Mouse (Mus musculus) forebrain, embryonic 13.5 days (tissue): ENCODE measurements around the gene Frmd8. TPM values are rescaled to one million over a fixed set of nuclear protein-coding genes. Genes with fewer than 3 reads are reported as not detected.

Experiments used
- ATAC-seq: fragments of 200-750 bp; cut with Nextera tagmentation; 2 replicates; pipeline ENCODE4 v1.8.0; 2017
- H3K27ac ChIP-seq: fragments of 300-500 bp; sonication (generic); 2 replicates; pipeline ENCODE4 v1.5.1; 2015; ENCODE audit warnings: inconsistent platforms, mild to moderate bottlenecking, moderate library complexity
- H3K27me3 ChIP-seq: fragments of 300-500 bp; sonication (generic); 2 replicates; pipeline ENCODE4 v1.6.1; 2015; ENCODE audit warnings: mild to moderate bottlenecking, inconsistent platforms
- H3K36me3 ChIP-seq: fragments of 300-500 bp; sonication (generic); 2 replicates; pipeline ENCODE4 v1.6.1; 2015; ENCODE audit warnings: mild to moderate bottlenecking, inconsistent platforms; ENCODE audit not compliant: poor library complexity, severe bottlenecking
- H3K4me1 ChIP-seq: fragments of 300-500 bp; sonication (generic); 2 replicates; pipeline ENCODE4 v1.6.1; 2015; ENCODE audit warnings: inconsistent platforms
- H3K4me2 ChIP-seq: fragments of 300-500 bp; sonication (generic); 2 replicates; pipeline ENCODE4 v1.6.1; 2015; ENCODE audit warnings: inconsistent platforms, mild to moderate bottlenecking, moderate library complexity
- H3K4me3 ChIP-seq: fragments of 300-500 bp; sonication (generic); 2 replicates; pipeline ENCODE4 v1.5.1; 2015; ENCODE audit warnings: mild to moderate bottlenecking, inconsistent platforms
- H3K9ac ChIP-seq: fragments of 300-500 bp; sonication (generic); 2 replicates; pipeline ENCODE4 v1.6.1; 2015; ENCODE audit warnings: mild to moderate bottlenecking, inconsistent platforms
- H3K9me3 ChIP-seq: fragments of 300-500 bp; sonication (generic); replicated peaks from 2 replicates; pipeline ENCODE4 v1.6.1; 2016; ENCODE audit warnings: inconsistent platforms
- WGBS: fragments of 180-500 bp; shearing (Covaris S2); methylation state at CpG from one replicate; pipeline ENCODE4 v1.1.7; 2015; 5-methylcytosine and 5-hydroxymethylcytosine counted together
- polyA plus RNA-seq: library from polyadenylated mRNA; unstranded; fragments of >200 nt; fragmentation: Nextera tagmentation; extraction: Ambion mirVana; gene quantifications from 2 replicates; pipeline ENCODE4 v1.2.1, GENCODE M21; 2015

Gene Frmd8
- polyA plus RNA-seq, 1 experiment from 2014 or later = 21.7 TPM

DNA sequence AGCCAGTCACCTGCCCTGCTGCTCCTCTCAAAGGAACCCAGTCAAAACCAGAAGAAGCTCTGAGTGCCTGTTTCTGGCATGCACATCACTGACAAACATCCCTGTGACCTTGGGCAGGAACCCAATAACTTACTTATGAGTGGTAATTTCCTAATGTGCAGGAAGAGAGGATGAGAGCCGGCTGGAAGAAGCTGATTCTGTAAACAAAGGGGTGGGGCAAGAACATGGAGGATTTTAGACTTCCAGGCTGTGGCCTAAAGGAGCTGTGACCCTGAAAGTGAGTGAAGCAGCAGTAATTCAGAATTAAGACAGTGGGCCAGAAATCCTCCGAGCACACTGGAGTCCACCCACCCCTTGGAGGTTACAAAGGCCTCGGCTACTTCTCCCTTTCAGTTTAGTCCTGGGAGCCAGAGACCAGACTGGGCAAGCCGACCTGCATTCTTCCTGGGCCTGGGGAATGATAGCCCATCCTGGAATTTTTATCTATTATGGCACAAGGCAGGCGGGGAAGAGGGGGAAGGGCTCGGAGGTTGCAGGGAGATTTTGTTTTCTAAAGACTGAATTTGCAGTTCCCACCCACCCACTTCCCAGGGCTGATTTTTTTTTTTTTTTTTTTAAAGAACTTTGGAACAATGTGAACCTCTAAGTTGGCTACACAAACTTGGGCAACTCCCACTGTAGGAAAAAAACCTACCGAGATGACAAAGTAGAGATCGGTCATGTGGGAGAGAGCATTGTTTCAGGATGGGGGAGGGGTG, 68.8 kb downstream of the Frmd8 start:
- H3K4me3 ChIP-seq = no peak overlapping the region
- WGBS = 2% methylated on average over 8 of the region's 8 CpGs
- H3K36me3 ChIP-seq = no peaks in the 10 kb centered on the region
- ATAC-seq = no peak
- H3K27ac ChIP-seq = peak overlapping the region; percentile 79
- no peaks in the 10 kb centered on the region for H3K9me3 ChIP-seq
- peak overlapping the region; percentile 26 for H3K4me2 ChIP-seq
- H3K4me1 ChIP-seq = peaks cover 53% of the 10 kb centered on the region
- H3K9ac ChIP-seq = peak overlapping the region; percentile 50; the same call in 1 of the 2 replicates
- no peaks in the 10 kb centered on the region for H3K27me3 ChIP-seq

DNA sequence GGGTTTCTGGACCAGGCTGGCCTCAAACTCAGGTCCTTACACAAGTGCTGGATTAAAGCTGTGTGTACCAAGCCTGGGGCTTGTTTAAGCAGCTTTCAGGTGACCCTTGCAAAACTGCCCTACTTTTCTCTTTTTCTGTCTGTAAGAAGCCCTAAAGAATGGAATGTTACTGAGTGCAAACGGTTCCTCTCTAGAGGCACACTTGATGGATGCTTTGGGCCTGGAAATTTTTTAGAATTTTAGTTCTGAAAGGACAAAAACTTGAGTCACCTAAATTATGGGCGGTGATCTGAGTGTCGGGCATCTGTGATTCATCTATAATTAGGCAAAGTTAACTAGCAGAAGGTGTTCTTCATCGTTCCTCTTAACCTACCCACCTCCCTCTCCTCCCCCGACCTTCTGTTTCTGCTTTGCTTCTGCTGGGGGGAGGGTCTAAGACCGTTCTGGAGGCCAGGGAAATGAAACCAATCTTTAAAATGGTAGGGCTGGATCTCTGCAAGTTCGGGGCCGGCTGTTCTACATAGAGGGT, 70.6 kb downstream of the Frmd8 start:
- ATAC-seq = no peak
- Histone ChIP-seq H3K4me1 (peaks cover 35% of the 10 kb centered on the region), H3K4me3 (peak overlapping the region; percentile 98), H3K9ac (peak overlapping the region; percentile 90), H3K27me3 (no peaks in the 10 kb centered on the region), H3K27ac (peak overlapping the region; percentile 100), H3K9me3 (no peaks in the 10 kb centered on the region), H3K4me2 (peak overlapping the region; percentile 99), H3K36me3 (no peaks in the 10 kb centered on the region)
- 35% methylated on average over 8 of the region's 8 CpGs for WGBS

DNA sequence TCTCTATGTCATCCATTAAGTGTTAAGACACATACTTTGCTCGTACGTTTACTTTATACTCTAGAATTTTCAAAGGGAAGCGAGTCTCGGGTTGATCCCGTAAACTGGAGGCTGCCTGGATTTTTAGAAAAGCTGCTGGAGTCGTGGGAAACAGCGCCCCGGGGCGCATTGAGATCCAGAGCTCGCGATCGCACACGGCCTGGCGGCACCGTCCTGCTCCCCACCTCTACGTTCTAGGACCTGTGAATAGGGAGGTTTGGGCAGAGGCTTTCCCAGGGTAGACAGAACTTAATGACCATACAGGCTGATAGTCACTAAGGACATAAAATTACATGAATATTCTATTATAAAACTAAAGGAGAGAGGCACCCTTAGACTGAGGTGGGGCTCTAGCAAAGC, 71.2 kb downstream of the Frmd8 start:
- Histone ChIP-seq H3K9ac (peak overlapping the region; percentile 90), H3K27me3 (no peaks in the 10 kb centered on the region), H3K27ac (peak overlapping the region; percentile 100), H3K4me1 (peaks cover 33% of the 10 kb centered on the region), H3K4me2 (peak overlapping the region; percentile 99), H3K36me3 (peaks cover 3% of the 10 kb centered on the region; the same call in 1 of the 2 replicates), H3K9me3 (no peaks in the 10 kb centered on the region), H3K4me3 (peak overlapping the region; percentile 98)
- WGBS = under 1% methylated on average over 16 of the region's 16 CpGs
- peak; percentile 19; the same call in 1 of the 2 replicates for ATAC-seq

DNA sequence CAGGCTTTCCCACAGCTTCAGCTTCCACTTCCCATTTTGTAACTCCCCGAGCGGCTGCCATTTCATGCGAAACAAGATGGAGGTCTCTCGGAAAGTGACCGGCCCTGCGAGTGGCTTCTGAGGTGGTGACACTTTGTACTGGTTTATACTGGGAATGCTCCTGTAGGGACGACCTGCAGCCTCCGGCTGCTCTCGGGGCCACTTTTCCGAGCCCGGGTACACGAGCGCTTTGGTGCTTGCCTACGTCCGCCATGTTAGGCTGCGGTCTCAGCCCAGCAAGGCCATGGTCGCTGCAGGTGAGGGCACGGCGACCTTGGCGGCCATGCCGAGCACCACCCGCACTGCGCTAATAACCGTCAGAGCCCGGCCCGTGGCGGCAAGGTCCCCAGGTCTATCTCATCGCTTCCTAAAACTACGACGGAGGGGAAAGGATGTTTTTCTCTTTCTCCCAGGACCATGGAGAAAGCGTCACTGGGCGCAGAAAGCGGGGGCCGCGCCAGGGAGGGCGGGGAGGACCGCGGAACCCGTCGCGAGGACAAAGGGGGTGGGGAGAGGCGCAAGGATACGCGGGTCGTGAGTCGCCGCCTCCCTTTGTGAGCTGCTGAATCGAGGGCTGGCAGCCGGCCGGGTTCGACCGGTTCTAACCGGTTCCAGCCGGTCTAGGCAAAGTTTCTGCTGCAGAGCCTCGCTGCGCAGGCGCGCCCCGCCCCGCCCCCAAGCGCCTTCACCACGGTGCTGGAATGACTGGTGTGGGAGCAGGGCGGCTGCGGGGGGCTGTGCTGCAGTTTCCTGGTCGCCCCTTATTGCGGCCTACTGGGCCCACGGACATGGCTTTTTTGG, 71.8 kb downstream of the Frmd8 start:
- Histone ChIP-seq H3K4me3 (peak overlapping the region; percentile 98), H3K4me2 (peak overlapping the region; percentile 99), H3K9ac (peak overlapping the region; percentile 90), H3K27ac (peak overlapping the region; percentile 100), H3K36me3 (peaks cover 9% of the 10 kb centered on the region; the same call in 1 of the 2 replicates), H3K9me3 (no peaks in the 10 kb centered on the region), H3K4me1 (peaks cover 33% of the 10 kb centered on the region), H3K27me3 (no peaks in the 10 kb centered on the region)
- ATAC-seq = peak; percentile 98
- under 1% methylated on average over 67 of the region's 67 CpGs for WGBS

DNA sequence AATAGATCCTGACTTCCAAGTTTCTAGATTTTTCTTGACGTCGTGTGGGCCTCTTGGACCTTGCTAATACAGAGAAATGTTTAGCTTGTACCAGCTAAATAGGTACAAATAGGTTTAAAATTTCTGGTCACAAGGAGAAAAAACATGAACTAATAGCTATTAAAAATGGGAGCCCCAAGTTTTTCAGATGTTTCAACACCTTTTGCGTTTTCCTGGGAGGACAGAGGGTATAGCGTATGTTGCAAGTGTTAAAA, 72.4 kb downstream of the Frmd8 start:
- H3K36me3 ChIP-seq = peaks cover 13% of the 10 kb centered on the region
- H3K27ac ChIP-seq = peak overlapping the region; percentile 100
- ATAC-seq = no peak
- H3K4me2 ChIP-seq = peak overlapping the region; percentile 99
- no peaks in the 10 kb centered on the region for H3K27me3 ChIP-seq
- H3K9me3 ChIP-seq = no peaks in the 10 kb centered on the region
- H3K4me3 ChIP-seq = peak overlapping the region; percentile 98
- 0% methylated on average over 4 of the region's 4 CpGs for WGBS
- H3K9ac ChIP-seq = peak overlapping the region; percentile 90
- H3K4me1 ChIP-seq = peaks cover 37% of the 10 kb centered on the region

DNA sequence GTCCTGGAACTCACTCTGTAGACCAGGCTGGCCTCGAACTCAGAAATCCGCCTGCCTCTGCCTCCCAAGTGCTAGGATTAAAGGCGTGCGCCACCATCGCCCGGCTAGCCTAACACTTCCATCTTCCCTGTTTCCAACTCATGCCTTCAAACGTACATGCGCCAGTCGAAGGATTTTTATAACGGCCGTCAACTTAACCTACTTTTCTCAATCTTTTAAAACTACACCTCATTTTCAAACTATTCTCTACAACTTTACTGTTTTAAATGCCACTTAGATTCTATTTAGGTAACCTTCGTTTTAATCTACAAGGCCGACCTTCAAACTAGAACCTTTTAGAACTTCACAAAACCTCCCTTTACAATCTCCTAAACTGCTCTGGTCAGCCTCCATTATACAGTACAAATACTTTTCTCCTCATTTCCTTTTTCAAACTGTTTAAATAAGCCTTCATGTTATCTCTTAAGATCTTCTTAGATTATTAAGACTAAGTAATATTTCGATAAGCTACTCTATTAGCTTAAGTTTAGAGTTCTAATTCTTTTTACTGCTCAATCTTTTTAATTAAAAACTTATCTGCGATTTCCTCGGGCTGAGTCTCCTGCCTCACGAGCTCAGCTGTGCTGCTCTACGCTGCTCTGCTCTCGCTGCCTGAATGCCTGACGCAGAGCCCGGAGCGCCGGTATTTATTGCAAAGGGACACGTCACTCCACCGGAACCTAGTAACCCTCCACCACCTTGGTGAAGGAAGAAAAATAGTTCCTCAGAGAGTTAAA, 72.9 kb downstream of the Frmd8 start:
- Histone ChIP-seq H3K9me3 (no peaks in the 10 kb centered on the region), H3K36me3 (peaks cover 18% of the 10 kb centered on the region), H3K9ac (peak overlapping the region; percentile 99), H3K4me1 (peaks cover 42% of the 10 kb centered on the region), H3K27me3 (no peaks in the 10 kb centered on the region), H3K4me2 (peak overlapping the region; percentile 99), H3K27ac (peak overlapping the region; percentile 100), H3K4me3 (peak overlapping the region; percentile 98)
- ATAC-seq = peak; percentile 64
- under 1% methylated on average over 25 of the region's 25 CpGs for WGBS

DNA sequence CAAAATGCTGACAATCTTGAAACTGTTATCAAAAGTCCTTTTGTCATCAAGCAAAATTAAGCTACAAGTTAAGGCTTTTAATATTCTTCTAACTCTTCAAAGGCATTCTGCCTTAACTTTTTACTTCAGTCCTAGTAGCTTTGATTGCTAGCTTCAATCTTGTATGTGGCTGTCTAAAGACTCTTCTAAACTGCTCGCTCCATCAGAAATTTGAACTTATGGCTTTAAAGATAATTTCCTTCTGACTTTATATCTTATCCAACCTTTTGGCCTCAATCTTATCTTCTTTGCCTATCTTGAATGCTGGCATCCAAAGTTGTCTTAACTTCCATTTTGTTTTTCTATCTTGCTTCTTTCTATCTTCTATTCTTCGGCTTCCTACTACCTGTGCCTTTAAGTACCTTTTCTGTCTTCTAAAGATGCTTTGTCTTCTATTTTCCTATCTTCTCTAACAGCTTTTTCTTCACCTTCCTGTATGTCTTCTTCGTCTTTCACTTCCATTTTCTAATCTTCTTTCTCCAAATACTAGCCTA, 73.6 kb downstream of the Frmd8 start:
- 4% methylated on average over 3 of the region's 3 CpGs for WGBS
- peaks cover 44% of the 10 kb centered on the region for H3K4me1 ChIP-seq
- H3K4me2 ChIP-seq = peak overlapping the region; percentile 99
- H3K9me3 ChIP-seq = no peaks in the 10 kb centered on the region
- peaks cover 25% of the 10 kb centered on the region for H3K36me3 ChIP-seq
- H3K9ac ChIP-seq = peak overlapping the region; percentile 99
- H3K27ac ChIP-seq = peak overlapping the region; percentile 84
- ATAC-seq = no peak
- H3K4me3 ChIP-seq = peak overlapping the region; percentile 98
- no peaks in the 10 kb centered on the region for H3K27me3 ChIP-seq

DNA sequence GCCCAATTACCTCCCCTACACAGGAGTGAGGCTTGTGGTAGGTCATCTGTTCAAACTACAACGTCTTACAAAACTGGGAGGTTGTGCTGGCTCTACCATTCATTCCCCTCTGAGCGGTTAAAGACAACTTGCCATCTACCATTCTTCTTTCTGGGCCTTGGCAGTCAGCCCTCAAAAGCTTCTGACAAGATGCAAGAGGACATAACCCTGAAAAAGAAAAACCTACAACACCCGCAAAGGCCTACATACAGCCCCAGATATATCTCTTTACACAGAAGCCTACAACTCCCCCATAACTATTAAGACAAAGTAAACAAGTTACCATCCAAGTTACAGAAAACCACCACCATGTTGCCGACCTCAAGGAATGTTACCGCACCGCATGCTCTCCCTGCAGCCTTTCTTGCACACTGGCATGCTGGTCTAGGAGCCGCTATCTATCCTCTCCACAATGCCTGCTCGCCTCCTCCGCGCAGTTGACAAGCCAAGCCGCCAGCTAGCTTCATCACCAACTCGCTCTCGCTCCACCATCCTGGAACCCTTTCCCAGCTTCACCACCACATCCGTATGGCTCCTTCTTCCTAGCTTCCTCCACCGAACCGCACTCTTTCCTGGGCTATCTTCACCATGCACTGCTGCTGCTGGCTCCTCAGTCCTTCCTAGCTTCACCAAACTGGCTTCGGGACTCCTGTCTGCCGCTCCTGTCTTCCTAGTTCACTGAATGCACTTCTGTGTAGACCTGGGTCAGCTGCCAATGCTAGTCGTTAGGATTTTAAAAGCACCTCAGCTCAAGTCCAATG, 74.2 kb downstream of the Frmd8 start:
- Histone ChIP-seq H3K9me3 (no peaks in the 10 kb centered on the region), H3K4me2 (peak overlapping the region; percentile 99), H3K4me1 (peaks cover 44% of the 10 kb centered on the region), H3K27me3 (no peaks in the 10 kb centered on the region), H3K4me3 (peak overlapping the region; percentile 98), H3K27ac (peak overlapping the region; percentile 84), H3K9ac (peak overlapping the region; percentile 99), H3K36me3 (peaks cover 32% of the 10 kb centered on the region)
- WGBS = 0% methylated on average over 19 of the region's 19 CpGs
- ATAC-seq = no peak

DNA sequence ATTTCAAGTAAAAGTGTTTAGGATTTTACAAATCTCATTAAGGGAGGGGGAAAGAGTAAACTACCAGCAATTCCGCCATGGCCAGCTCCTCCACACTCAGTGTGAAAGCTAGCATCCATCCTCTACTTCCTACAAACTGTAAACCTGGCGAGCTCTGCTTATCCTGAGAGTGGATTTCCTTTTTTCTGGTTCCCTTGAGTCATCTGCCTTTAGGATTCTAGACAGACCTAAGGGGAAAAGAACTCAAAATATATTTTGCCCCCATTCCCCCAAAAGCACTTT, 74.8 kb downstream of the Frmd8 start:
- Histone ChIP-seq H3K27me3 (no peaks in the 10 kb centered on the region), H3K4me3 (peak overlapping the region; percentile 98), H3K9me3 (no peaks in the 10 kb centered on the region), H3K4me2 (peak overlapping the region; percentile 99), H3K27ac (peak overlapping the region; percentile 84), H3K4me1 (peaks cover 47% of the 10 kb centered on the region), H3K36me3 (peaks cover 38% of the 10 kb centered on the region), H3K9ac (peak overlapping the region; percentile 99)
- 0% methylated on average over 2 of the region's 2 CpGs for WGBS
- ATAC-seq = no peak
